Mouse (Mus musculus) frontal cortex, postnatal 14 days (tissue): ENCODE measurements around the gene Olfr1164.

Experiments
- DNase-seq, 2 experiments: peaks; one replicate each; pipeline ENCODE4 v3.0.0; 2022; ENCODE audit warnings: low spot score in 2 of 2

The Olfr1164 gene

DNA sequence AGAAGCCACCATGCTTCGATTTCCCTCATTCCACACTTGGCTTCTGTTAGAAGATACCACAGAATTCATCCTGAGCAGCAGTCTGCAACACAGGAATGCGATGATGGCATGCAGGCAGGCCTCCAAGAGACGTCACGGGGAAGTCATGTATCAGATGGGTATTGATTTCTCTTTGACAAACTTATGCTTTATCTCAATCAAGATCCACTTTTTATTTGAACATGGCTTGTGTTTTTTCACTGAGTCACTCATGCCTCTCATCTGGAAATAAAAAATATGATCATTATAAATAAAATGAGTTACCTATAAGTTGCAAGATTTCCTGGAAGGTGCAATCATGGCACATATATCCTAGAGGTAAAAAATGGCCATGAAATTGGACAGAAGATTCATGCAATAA, at the start of gene Olfr1164:
Olfr1164 (minus strand) TSS at position 101 of the 400 bp plus-strand sequence.
- DNase-seq, result no peak

GRCm38 (mm10) chr2:88128172-88128571, 34.4 kb upstream of the Olfr1164 start, which contains the start of gene Olfr1166:
Gene Olfr1166 (minus strand): TSS chr2:88128272.
- DNase-seq, result no peak

DNA sequence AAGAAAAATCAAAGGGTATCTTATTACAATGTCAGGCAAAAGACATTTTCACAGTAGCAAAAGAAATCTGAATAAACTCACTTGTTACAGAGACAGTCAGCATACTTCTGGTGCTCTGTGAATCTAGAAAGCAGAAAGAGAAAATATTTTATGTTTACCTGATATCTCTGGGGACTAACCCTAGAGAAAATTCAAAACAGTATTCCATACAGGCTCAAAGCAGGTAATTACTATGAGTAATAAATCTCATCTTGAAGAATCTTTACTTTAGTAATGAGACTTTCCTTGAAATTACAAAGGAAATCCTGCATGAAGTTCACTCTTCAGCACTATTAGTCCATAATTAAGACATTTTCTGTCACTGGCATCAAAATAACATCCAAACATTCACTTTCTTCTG, 22.0 kb downstream of the Olfr1164 start, which contains the start of gene Olfr1163:
Olfr1163 (minus strand) TSS at position 101 of the 400 bp plus-strand sequence.
- no peak for DNase-seq

DNA sequence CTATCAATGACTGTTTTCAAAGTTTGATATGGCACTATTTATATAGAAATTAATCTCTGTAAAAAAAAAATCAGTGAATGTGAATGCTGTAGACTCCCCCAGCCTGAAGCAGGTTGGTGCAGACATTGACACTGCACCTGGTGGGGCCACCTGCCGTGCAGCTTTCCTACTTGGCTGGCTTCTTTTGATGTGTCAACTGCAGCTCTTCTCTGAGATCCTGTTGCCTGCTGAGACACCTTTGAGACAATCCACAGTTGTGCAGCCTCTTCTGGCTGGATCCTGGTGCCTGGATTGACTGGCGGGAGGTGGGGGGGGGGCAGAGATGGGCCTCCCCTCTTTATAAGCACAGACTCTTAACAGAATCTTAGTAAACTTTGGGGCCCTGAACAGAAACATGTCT, 30.2 kb downstream of the Olfr1164 start:
- no peak for DNase-seq

GRCm38 (mm10) chr2:88051029-88051428, 42.7 kb downstream of the Olfr1164 start, which contains the start of gene Olfr1162:
Gene Olfr1162 (minus strand): TSS chr2:88051129.
- no peak for DNase-seq
